Mouse (Mus musculus): Measurements from ENCODE around the gene Hsd17b12.
A peak's percentile ranks its signal among the peaks of the same experiment; 100 is the strongest.

Hsd17b12 gene

DNA sequence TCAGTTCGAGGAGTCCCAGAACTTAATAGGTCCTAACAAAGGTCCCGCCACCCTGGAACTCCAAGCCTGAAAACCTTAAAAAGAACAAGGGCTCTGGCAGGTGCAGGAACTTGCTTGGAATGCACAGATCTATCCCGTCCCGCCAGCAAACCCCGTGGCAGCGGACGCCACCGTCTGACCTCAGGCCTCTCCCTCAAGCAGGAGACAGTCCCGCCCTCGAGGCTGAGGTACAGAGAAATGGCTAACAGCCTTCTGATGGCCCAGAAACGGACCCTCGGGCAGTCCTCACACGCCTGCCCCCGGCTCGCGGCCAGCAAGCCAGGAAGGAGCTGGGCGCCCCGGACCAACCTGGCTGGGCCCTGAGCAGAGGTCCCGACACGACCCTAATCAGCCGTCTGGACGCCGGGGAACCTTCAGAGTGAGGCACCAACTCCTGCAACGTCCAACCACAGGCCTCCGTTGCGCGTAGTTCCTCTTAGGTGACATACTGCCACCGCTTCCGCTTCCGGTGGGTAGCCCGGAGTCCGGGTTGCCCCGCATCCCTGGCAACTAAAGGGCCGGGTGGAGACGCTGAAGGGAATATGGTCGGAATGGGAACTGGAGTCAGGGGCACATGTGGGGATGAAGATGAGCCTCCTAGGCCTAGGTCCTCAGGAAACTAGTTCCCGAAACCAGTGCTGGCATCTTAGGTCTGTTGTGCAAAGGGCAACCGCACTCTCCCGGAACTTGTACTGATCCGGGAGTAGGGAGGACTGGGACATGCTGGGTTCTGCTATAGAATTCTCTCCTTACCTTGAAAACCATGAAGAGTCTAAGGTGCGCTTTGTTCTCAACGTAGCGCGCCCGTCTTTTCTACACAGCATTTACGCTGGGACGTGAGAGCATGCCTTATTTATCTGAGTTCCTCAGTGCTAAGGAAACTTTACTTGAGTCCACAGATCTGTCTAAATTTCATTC lies 147.2 kb downstream of the Hsd17b12 start, which contains the start of gene Alkbh3:
Gene Alkbh3, minus strand, starts transcription at position 473 of the 957 bp plus-strand sequence.
- DNase-seq (ENCODE audit: low spot score in 2 of 2): peak; percentile 91 to 93

DNA sequence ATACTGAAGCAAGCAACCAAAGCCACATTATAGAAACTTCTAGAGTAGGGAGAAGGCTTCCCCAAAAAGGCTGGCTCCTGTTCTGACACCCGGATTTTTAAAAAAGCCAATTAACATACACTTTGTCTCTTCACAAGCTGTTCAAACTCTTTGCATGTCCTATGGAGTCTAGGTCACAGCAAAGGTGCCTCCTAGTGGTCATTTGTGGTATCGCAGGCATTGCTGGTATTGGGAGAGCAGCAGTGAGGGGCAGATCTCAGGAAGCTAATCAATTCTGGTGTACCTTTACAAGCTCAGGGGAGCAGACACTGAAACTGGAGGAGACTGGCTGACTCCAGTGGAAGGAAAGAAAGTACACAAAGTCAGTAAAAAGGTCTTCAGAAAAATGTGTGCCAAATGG lies 155.4 kb downstream of the Hsd17b12 start:
- peak; percentile 59 to 86 for DNase-seq (ENCODE audit: low spot score in 2 of 2)

DNA sequence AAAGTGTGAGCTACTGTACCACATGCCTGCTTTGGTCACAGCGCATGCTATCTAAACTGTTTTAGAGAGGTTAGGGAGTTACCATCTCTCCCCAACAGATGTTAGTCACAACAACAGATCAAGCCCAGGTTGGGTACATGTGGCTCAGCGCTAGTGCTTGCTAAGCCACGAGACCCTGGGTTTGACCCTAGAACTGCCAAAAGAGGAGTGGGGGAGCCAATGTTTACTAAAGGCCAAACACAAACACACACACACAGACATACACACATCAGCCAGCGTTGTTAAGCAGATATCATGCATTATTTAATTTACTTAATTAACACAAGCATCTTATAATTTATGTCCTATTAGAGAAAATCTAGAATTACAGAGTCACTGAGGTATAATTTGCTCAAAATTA lies 155.8 kb downstream of the Hsd17b12 start:
- no peak for DNase-seq (ENCODE audit: low spot score in 2 of 2)

DNA sequence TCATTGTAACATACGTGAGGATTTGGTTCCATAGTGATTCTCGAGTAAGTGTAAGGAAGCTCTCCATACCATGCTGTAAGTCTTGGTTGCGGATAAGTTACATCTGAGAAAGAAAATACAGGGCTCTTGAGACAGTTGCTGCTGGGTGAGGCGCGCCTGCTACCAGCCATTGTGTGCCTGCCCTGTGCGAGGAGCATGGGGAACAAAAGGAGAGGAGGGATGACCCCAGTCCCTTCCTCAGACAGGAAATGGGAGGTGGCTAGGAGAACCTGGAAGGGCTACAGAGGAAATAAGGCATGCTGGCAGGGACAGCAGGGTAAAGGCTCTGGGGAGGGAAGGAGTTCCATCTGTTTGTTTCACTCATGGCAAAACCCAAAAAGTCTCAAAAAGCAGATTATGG lies 156.4 kb downstream of the Hsd17b12 start:
- no peak for DNase-seq (ENCODE audit: low spot score in 2 of 2)

DNA sequence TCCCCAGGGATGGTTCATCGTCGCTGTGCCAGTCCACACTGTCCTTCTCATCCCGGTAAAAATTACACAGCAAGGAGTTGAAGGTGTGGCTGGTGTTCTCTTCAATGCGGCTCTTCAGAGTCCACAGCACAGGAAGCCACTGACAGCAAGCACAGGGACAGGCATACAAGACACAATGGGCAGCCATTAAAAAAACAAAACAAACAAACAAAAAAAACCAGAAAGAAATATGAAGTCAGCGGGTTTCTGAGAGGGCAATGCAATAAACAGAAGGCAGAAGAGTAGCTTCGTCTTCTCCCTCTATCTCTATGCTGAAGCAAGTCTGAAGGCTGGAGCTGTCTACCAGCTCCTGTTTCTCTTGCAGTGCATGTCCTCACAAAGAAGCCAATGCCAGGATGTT lies 161.5 kb downstream of the Hsd17b12 start, which contains the start of gene Gm27027:
Gene Gm27027, minus strand, starts transcription at position 101 of the 400 bp plus-strand sequence.
- no peak for DNase-seq (ENCODE audit: low spot score in 2 of 2)

DNA sequence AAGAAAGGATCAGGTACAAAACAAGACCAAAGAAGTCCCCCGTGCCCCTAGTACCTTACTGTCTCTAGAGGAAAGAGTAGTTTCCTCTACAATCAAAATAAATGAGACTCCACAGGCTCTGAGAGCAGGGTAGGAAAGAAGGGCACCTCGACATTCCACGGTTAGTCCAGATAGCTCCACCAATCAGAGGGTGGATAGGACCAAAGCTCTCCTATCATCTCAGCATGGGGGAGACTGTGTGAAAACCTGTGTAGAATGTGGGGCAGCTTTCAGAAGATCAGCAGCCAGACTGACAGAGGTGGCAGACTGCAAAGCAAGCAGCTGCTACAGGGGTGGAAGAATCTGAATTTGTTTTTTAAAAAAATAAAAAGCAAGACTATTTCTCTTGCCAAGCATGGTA lies 165.0 kb downstream of the Hsd17b12 start:
- DNase-seq (ENCODE audit: low spot score in 2 of 2): no peak

DNA sequence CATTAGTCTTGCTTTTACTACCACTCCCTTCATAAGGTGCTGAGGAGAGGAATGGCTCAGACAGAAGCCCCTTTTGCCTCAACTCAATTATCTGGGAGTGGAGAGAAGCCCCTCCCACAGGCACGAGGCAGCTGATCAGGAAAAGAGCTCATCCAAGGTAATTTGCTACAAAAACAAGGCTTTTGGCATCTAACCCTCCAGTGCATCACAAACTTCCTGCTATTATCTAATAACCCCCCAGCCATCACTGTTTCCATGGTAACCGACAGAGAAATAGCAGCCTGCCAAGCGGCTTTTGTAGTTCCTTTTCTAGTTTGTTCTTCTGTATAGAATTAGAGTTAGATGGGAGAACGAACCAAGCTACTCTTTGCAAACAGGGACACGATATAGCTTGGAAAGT lies 165.5 kb downstream of the Hsd17b12 start:
- peak in 1 of 2 experiments; percentile 40 for DNase-seq (ENCODE audit: low spot score in 2 of 2)

DNA sequence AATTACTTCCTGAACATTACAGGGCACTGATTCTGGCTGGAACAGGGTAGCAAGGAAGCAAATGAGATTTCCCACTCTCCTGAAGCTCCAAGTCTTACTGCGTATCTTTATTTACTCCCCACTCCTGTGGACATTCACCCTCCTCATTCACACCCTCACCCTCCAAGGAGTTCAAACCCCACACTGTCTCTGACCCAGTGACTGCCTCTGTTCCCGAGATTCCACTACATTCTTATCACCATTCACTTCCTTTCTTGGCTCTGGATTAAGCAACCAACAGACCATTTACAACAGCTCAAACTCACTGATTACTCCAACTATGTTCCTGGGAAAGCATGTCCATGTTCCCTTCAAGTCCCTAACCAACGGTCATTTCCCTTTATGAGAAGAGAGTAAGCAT lies 166.4 kb downstream of the Hsd17b12 start:
- DNase-seq (ENCODE audit: low spot score in 2 of 2): no peak

DNA sequence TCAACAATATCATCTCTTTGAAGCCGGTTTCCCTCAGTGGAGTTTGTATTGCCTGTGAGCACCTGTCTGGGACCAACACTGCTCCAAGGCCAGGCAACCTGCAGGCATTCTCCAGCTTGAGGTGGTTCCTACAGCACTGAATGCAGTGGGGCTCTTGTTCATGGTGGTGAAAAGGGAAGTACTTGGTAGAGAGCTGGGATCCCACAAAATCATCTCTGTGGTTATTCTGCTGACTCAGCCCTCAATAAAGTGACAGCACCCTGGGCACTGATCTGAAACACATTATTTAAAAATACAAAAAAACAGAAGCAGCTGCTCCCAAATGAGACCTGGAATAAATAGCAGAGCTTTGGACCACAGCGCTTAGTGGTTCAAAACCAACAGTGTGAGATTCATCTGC lies 169.3 kb downstream of the Hsd17b12 start:
- DNase-seq (ENCODE audit: low spot score in 2 of 2): no peak

Data from frontal cortex, postnatal 10 days (tissue).